Mouse (Mus musculus) liver, embryonic 14 days (tissue): ENCODE data around the gene Kctd12b. TPM values are rescaled to one million over a fixed set of nuclear protein-coding genes. Genes with fewer than 3 reads are reported as not detected.

Experiments used
- polyA plus RNA-seq: library from polyadenylated mRNA; depleted of rRNA; stranded (reverse); fragments of >200 nt; gene quantifications from 2 replicates; pipeline ENCODE4 v1.2.3, GENCODE M21; 2012; rRNA removed

Kctd12b gene
- 0.60 and 0.69 TPM in 2 replicates for polyA plus RNA-seq

DNA sequence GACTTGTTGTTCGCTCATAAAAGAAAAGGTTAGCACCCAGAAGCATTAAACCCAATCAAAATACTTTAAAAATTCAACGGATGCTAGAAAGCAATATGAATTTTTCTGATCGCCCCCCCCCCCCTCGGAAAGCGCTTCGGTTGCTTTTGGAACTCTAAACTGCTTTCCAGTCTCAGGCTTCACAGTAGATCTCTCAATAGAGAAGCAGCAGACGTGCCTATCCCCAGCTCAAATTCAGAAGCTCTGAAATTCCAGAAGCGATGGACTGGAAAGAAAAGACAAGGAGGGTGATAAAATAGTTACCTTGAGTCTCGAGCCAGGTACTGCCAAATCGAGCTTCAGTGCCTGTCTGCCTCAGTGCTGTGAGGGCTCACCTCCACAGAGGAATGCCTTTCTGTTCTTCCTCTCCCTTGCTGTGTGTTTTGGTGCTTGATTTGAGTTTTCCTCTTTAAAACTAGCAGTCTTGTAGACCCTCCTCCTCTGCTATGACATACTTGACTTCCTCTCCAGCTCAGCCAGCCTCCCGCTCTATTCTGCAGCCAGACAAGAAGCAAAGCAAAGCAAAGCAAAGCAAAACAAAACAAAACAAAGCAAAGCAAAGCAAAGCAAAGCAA, at the start of gene Kctd12b:
Kctd12b (minus strand) TSS at position 610 of the 614 bp plus-strand sequence.

DNA sequence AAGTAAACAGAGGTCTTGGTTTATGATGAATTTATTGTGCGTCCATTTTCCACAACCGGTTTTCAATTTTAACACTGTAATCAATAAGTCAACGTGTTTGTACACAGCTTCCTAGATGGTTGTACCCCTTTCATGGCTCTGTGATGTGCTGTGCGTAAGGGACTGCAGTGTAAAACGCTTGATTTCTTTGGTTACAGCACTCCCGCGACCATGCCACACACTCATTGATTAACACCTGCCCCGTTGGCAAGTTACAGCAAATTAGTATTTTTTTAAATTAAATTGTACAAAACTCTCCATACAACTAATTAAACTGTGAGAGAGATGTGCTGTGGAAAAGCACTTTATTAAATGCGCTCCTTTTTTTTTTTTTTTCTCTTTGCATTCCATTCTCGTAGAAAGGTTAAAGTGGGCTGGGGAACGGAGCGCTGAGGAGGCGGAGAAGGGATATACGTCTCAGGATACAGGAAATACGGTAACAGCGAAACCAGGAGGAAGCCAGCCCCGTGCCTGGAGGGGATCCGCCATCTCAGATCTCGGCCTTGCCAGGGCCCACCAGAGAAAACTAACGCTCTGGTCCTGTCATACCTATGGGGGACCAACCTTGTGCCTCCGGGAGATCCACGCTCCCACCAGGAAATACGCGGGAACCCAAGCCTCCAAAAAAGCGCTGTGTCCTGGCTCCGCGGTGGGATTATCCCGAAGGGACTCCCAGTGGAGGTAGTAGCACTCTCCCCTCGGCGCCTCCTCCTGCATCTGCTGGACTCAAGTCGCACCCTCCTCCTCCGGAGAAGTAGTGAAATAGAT, 27.1 kb upstream of the Kctd12b start, which contains the start of gene Nbdy:
Nbdy (plus strand) TSS at position 481 of the 807 bp plus-strand sequence.

Other genes with a start within 250 kb of the Kctd12b start
- gene Ubqln2, start 198.2 kb downstream of the Kctd12b start, polyA plus RNA-seq: 6.8 and 8.7 TPM in 2 replicates
- gene Cypt3, start 137.8 kb downstream of the Kctd12b start, polyA plus RNA-seq: not detected in 2 replicates
- gene Nbdy, start 27.2 kb upstream of the Kctd12b start, polyA plus RNA-seq: 11.4 and 13.0 TPM in 2 replicates
- gene Spin2c, start 135.8 kb upstream of the Kctd12b start, polyA plus RNA-seq: 0.55 and 0.89 TPM in 2 replicates